Mouse (Mus musculus): Measurements from ENCODE around the gene Apol6. TPM values are rescaled to one million over a fixed set of nuclear protein-coding genes. Genes with fewer than 3 reads are reported as not detected.

Gene Apol6
- total RNA-seq, 4 experiments from 2014 or later: 0.22 to 0.60 (median 0.38) TPM; not detected in 1

- no peak for DNase-seq (ENCODE audit: low spot score in 2 of 2)
Observed at GRCm38 (mm10) chr15:77104349-77105158, 60.0 kb downstream of the Apol6 start.

DNA sequence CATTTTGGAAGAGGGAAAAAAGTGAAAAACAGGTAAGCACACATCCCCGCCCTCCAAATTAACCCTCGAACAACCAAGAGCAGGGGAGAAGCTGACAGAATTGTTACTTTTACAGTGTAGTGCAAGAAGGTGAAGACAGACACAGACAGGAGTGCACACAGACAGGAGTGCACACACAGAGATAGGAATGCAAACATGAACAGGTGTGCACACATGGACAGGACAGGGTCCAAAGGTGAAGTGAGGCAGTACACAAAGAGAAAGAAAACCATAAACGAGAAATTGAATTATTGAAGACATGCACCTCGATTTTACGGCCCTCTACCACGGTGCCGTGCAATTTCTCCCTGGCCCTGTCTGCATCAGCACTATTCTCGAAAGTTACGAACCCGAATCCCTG, 60.7 kb downstream of the Apol6 start:
- DNase-seq (ENCODE audit: low spot score in 2 of 2): no peak

Other genes starting within 250 kb of the Apol6 start
- gene Zfp251, start 173.3 kb upstream of the Apol6 start, total RNA-seq (2022): 10 to 100 TPM; 42.7 to 45.6 (median 43.8) TPM
- gene Zfp7, start 165.5 kb upstream of the Apol6 start, total RNA-seq (2022): 1 to 10 TPM; 7.1 to 9.0 (median 8.1) TPM
- gene Gm49527, start 165.4 kb upstream of the Apol6 start, total RNA-seq (2022): 1 to 10 TPM in 1 of 4 experiments, not detected in 3; 1.0 TPM
- 1 to 10 TPM; 4.0 to 4.8 (median 4.5) TPM for gene Zfp647, start 119.3 kb upstream of the Apol6 start, total RNA-seq (2022)
- 10 to 100 TPM; 25.5 to 29.7 (median 27.0) TPM for gene 1110038F14Rik, start 96.2 kb upstream of the Apol6 start, total RNA-seq (2022)
- gene Mb, start 5.9 kb downstream of the Apol6 start, total RNA-seq (2022): 1 to 10 TPM in 3 of 4 experiments, not detected in 1; 4.5 to 9.8 (median 5.8) TPM